Mouse (Mus musculus): Measurements from ENCODE around the gene Tdrd5.
A peak's percentile ranks its signal among the peaks of the same experiment; 100 is the strongest.

GRCm38 (mm10) chr1:156263352-156263751, 40.1 kb downstream of the Tdrd5 start:
- no peak for TF ChIP-seq POLR2A (IDR thresholded peaks at IDR 0.05; ENCODE audit: control insufficient read depth in 1 of 2, insufficient read depth in 1 of 2, low read depth in 1 of 2, low read length in 2 of 2, poor library complexity in 1 of 2)
- TF ChIP-seq CTCF (IDR thresholded peaks at IDR 0.05 in 2 of 3, conservative IDR thresholded peaks at IDR 0.05 in 1 of 3; ENCODE audit: control insufficient read depth in 1 of 3, insufficient read depth in 1 of 3, low read depth in 2 of 3, low read length in 3 of 3, poor library complexity in 1 of 3, severe bottlenecking in 1 of 3), result peak; percentile 86 to 97 (median 87)
- TF ChIP-seq CHD2 (IDR thresholded peaks at IDR 0.05; ENCODE audit: low read length), result no peak
- no peak for TF ChIP-seq POLR2AphosphoS2 (IDR thresholded peaks at IDR 0.05; ENCODE audit: low read length)
- no peak for TF ChIP-seq TAL1 (IDR thresholded peaks at IDR 0.05; ENCODE audit: low read length)

Data from MEL (cell line).